Mouse (Mus musculus): ENCODE measurements around the gene Tlnrd1.

DNA sequence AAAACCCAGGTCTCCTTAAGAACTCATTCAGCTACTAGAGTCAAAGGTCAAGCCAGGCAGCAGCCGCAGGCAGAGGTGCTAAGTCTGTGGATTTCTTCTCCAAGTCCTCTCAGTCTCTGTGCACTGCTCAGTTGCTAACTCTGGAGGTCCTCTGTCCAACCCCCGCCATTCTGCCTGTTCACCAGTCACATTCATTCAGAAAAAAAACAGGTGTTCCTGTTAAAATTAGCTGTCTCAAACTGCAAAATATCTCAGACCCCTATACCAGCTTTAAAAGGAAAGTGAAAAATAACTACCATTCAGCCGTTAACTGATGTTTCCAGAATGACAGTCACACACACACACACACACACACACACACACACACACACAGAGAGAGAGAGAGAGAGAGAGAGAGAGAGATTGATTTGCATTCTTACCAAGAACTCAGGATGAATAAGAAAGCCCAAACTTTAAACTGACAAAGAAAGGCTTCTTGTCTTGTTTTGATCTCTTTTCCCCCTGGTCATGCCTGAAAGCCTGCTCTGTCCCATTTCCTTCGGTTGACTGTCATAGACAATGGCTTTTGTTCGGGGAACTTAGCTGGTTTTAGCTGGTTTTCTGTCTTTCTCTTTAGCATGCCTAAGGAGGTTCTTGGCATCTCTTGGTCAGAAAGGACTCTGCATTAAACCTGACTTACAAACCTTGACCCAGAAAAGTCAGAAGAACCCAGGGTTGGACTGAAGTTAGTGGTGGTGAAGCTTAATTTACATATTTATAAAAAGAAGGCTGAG lies 5.2 kb downstream of the Tlnrd1 start:
- TF ChIP-seq CTCF (IDR thresholded peaks at IDR 0.05; ENCODE audit: low read depth) (no peak), EP300 (IDR thresholded peaks at IDR 0.05; ENCODE audit: low read depth) (no peak)
